Mouse (Mus musculus): ENCODE results near the gene Galntl5.

Gene Galntl5

DNA sequence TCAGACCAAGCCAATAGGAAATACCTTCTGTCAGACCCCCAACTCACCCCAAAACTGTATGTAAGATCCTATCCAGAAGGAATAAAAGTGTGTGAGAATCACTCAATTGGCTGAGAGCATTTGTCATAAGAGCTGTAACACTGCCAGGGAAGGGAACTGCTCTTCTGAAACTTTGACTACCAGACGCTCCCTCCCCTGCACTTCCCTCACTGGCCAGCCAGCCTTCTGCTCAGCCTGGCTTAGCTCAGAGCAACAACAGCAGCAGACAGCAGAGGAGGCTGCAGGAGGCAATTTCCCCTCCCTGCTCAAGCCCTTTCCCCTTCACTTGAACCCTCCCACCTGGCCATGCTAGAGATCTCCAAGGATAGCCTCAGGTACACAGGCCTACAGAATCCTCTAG is 30.6 kb downstream of the Galntl5 start:
- WGBS = 56% methylated on average over 1 of the region's 1 CpGs

DNA sequence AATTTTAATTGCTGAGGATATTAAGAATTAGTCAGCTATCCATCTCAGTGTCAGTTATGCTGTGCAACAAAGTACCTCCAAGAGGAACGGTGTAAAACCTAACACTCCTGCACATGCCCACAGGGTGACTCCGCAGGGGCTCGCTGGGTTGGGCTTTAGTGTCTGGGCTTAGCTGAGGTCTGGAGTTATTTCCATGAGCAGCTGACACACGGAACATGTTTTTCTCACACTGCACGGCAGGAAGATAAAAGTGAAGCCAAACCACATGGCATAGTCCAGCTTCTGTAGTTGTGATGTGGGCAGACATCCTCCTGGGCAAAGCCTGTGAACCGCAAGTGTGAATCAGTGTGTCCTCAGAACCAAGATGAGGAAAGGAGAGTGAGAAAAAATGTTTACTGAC is 33.7 kb downstream of the Galntl5 start:
- WGBS = 54% methylated on average over 6 of the region's 6 CpGs

DNA sequence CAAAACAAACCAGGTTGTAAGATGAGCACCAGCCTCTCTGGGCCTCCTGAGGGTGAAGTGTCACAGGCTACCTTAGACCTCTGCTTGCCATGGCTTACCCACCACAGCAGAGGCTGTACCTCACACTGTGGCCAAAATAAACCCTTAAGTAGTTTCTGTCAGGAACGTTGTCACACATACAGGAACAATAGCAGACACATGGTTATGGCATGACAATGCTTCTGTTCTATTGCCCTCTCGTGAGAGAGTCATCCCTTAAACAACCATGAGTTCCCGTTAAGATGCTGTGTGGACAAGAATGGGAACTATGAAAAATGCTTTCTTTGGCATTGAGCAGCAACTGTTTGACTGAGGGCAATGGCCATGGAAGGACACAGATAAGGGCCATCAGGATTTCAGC is 40.3 kb downstream of the Galntl5 start, which contains the start of gene Galnt11:
TSS of gene Galnt11 (plus strand) at position 301 of the 400 bp plus-strand sequence.
- 74% methylated on average over 3 of the region's 3 CpGs for WGBS

DNA sequence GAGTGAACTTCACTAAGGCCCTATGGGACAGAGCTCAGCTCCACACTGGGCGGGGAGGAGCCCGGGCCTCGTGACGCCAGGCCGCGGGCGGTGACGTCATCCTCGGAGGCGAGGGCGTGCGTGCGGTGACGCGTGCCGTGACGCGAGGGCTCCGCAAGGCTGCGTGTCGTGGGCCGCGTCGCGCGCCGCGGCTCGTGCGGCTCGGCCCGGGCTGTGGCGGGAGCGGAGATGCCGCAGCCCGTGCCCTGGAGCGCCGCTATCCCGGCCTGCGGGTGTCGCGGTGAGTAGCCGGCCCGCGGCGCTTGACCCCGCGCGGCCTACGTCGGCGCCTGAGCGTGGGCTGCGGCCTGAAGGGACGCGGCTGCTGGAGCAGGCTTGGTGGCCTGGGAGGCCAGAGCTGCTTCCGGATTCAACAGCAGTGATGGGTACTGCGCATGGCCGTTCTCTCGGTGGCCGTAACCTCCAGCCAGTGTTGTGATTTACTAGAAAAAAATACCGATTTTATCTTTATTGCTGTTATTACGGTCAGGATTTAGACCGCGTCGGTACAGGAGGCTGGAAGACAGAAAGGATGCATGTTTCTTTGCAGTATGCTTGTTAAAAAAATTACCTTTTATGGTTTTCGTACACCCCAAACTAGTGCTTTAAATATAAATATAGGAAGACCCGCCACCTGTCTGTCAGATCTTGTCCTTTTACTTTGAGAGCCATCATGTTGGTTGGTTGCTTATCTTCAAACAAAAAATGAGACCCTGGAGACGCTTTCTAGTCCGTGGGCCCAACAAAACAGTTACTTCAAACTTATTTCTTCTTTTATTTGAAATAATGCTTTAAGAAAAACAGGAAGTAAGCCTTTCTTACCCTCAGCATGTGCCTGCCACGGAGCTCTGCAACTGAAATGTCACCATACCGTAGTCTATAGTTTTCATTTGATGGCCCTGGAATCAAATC is 41.8 kb downstream of the Galntl5 start, which contains the start of gene E130116L18Rik:
TSS of gene E130116L18Rik (minus strand) at position 402 of the 951 bp plus-strand sequence.
- 1% methylated on average over 72 of the region's 72 CpGs for WGBS

DNA sequence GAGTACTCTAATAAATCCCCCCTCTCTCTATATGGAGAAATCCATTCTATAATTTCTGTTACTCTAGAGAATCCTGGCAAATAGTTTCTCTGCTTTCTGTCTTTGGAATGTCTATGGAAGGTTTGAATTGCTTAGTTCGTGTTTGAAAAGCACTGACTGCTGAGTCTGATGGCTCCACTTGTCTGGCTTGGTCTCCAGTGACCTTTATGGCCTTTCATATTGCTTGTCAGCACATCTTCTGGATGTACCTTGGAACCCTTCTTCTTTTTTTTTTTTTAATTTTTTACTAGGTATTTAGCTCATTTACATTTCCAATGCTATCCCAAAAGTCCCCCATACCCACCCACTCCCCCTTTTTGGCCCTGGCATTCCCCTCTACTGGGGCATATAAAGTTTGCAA is 43.1 kb downstream of the Galntl5 start:
- 95% methylated on average over 1 of the region's 1 CpGs for WGBS

DNA sequence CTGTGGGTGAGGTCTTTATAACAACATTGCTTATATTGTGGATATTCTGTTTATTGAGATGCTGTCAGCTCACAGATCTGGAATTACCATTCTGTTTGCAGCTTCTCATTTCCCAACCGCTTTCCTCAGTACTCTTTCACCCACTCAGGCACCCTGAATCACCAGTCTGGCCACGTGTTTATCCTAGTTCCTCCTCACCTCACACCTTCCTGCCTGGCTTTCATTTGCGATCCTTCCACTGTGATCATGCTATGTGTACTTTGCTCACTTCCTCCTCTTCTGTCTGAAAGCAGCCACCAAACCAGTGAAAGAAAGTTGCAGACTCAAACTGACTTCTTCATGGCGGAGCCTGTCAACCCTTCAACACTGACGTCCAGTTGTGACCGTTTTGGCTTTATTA is 61.8 kb downstream of the Galntl5 start:
- WGBS = 73% methylated on average over 6 of the region's 6 CpGs

DNA sequence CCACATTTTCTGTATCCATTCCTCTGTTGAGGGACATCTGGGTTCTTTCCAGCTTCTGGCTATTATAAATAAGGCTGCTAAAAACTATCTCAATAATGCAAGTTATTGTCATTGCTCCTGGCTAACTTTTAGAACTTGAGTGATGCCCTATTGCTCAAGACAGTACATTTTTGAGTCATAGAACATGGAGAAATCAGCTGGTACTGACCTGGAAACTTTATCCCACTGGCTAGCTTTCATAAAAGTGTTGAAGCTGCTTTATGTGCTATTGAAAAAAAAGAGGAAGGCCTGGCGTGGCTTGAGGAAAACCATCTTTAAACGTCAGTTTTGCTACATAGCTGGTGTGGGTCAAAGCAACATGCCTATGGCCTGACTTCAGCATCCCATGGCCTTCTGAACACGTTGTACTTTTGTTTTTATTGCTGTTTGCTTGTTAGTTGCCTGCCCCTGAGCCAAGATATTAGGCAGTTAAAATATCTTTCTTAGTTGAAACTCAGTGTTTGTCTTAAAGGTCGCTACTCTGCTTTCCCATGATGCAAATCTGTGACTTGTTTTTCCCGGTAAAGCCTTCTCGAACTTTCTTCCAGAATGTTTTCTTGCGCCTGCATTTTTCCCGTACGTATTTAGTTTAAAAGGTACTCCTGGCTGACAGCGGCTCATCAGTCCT is 64.7 kb downstream of the Galntl5 start:
- 88% methylated on average over 10 of the region's 10 CpGs for WGBS

DNA sequence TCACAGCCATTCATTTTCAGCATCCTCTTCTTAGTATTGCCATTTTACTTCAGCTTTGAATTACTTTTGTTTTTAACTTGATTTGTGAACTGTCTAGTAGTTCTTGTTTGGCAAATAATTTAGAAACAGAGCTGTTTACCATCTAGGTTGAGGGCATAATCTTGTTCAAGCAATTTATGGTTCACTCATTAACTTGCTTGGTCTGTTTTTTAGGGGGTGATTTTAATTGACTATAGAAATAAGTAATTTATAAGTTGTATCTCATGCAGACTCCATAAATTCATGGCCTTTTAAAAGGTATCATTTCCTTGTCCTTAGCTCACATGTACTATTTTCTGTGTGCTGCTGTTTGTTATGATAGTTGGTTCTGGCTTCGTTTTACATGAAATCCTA is 65.2 kb downstream of the Galntl5 start:
- 48% methylated on average over 1 of the region's 1 CpGs for WGBS

DNA sequence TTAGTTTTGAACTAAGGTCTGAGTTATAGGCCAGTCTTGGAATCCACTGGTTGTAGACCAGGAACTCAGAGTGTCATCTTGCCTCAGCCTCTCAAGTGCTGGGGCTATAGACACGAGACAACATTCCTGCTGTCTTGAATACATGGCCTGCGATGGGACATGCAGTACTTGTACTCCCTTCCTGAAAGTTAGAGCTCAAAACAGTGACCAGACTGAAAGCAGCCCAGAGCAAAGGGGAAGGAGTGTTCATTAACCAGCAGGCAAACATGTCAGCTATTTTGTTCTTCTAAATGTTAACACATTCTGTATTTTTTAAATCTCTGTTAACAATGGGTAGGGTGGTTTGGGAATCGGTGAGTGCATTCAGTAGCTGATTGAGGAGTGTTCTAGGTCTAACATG is 65.8 kb downstream of the Galntl5 start:
- 78% methylated on average over 3 of the region's 3 CpGs for WGBS

DNA sequence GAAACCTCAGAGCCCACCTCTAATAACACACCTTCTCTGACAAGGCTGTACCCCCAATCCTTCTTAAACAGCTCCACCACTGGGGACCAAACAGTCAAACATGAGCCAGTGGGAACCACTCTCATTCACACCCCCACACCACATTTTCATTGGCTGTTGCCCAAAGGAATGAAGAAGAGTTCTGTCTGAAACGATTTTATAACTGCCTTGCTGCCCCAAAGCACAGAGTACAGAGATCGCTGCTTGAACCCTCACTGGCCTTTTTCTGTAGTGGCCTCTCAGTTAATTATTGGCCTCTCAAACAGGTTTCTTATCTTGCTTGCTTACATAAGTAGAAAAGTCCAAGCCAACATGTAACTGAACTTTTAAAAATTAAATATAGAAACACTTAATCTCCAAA is 71.2 kb downstream of the Galntl5 start:
- 42% methylated on average over 2 of the region's 2 CpGs for WGBS

DNA sequence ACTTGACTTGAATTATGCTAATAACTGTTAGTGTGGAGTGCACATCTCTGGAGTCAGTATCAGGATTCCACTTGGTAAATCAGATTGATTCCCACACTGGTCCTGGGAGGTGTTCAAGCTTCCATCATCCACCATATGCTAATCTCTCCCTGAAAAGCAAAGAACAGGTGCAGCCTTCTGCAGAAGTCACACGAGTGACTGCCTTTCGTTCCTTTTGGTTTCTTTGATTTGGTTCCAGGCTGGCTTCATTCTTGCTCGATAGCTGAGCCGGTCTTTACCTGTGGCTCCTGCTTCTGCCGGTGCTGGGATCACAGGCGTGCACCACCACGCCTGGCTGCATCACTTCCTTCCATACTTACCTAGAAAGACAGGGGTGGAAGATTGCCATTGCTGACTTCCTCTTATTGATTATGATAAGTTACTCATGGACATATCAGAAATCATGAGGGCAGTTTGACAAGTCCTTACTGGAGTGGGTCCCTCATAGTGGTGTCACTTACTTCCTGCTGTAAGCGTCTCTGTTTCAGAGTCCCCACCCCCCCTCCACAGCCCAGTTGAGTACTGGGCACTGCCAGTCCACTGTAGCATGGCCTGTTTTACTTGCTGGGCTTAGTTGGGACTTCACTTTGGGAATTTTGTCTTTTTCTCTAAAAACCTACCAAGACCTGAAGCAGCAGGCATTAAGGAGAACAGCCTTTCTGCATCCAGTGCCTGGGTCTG is 71.7 kb downstream of the Galntl5 start:
- WGBS = 81% methylated on average over 8 of the region's 8 CpGs

DNA sequence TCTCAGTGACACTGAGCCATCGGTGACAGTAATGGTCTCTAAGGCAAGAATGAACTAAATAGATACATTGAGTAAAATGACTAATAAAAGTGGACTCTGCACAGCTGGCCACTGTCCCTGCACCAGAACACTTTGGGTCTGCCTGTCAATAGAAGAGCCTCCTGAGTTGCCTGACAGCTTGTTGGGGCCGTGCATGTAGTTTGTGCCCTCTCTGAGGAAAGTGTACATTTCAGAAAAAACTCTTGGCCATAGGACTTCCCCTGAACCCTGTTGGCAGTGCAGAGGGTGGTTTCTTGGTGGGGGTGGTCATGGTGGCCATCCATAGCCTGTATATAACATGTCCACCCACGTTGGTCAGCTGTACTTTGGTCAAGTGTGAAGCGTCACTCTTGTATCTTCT is 73.2 kb downstream of the Galntl5 start:
- 96% methylated on average over 4 of the region's 4 CpGs for WGBS

DNA sequence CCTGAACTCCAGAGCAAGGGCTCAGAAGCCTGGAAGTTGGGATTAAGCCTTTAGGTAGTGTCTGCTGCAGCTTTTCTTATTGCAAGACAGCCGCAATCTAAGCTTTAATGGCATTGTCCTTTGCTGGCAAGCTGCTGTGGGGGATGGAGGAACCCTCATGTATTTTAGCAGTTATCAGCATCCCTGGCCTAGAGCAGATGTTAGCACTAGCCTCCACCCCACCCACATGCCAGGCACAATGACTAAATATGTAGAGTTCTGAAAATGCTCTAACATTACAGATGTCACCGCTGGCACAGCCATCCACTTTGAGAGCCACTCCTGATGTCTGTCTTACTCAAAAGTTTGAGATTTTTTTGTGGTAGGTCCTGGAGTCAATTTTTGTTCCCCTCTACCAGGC is 75.4 kb downstream of the Galntl5 start:
- 59% methylated on average over 2 of the region's 2 CpGs for WGBS

DNA sequence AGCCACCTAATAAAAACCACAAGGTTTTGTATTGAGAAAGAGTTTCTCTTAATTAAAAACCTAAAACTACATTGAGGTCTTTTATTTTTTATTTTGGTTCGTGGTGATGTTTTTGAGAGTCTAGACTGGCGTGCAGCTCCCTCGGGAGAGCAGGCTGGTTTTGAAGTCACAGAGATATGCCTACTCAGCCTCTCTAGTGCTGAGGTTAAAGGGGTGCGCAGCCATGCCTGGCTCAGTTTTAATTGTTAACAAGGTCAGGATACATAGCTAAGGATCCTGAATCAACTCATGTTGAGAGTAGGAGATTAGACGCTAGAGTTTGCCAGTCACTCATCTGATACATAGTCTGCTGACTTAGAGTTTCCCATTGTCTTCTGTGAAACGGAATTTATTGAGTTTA is 80.2 kb downstream of the Galntl5 start:
- 88% methylated on average over 6 of the region's 6 CpGs for WGBS

DNA sequence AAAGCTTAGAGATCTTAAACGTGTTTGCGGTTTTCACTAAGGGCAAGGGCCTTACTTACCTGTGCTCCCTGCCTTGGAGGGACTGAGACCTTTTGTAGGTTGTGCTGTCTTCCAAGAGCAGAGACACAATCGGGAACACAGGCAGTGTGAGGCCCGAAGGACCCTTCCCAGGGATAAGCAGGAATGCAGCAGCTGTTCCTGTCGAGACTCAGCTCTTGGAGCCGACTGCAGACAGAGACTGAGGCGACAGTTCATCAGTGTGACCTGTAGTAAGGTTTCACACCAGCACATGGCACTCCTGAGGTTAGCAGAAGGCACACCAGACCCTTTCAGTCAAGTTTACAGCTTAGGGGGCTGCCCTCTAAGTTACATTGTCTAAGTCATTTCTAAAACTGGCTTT is 81.0 kb downstream of the Galntl5 start:
- WGBS = 83% methylated on average over 7 of the region's 7 CpGs

DNA sequence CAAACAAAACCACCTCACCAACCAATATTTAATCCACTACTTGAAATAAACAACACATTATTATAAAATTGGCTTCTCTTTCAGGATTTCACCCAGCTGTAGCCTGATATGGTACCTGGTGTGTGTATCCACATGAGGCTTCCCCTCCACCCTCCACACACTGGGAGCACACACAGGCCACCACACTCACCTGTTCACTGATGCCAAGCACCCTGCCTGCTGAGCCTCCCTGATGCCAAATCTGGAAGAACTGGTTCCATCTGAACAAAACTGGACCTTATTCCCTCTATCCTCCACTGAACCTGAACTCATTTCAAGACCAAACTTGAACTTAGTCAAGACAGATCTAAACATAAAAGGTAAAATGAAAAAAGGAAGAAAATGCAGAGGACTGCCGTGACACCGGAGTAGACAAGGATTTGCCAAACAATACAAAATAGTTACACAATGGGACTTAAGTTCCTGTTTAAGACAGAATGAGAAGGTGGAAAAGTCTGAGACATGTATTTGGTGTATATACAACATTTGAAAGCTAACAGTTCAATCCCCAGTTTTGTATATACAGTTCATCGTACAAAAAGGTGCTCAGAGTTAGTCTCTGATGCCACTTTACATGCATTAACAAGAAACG is 87.1 kb downstream of the Galntl5 start:
- WGBS = 91% methylated on average over 4 of the region's 4 CpGs

Measured in cerebral cortex, adult 2 months (tissue).